Mouse (Mus musculus) cerebellum, adult 18-20 months (tissue): Measurements from ENCODE around the gene Cirbp.

Experiments used
- DNase-seq, 2 experiments: peaks; one replicate each; pipeline ENCODE4 v3.0.0; 2021

Gene Cirbp

GRCm38 (mm10) chr10:80138553-80139438, 27.0 kb upstream of the Cirbp start, which contains the start of gene Atp5d:
Atp5d (plus strand) TSS chr10:80138632.
- DNase-seq = peak; percentile 78 to 84

- DNase-seq = no peak
Observed at GRCm38 (mm10) chr10:80139439-80139775, 26.4 kb upstream of the Cirbp start.

GRCm38 (mm10) chr10:80139975-80140665, 25.7 kb upstream of the Cirbp start:
- no peak for DNase-seq

GRCm38 (mm10) chr10:80140666-80141035, 25.1 kb upstream of the Cirbp start, which contains the start of gene Cbarp:
Cbarp (minus strand) TSS chr10:80140835.
- DNase-seq = no peak

GRCm38 (mm10) chr10:80141243-80141642, 24.5 kb upstream of the Cirbp start:
- DNase-seq = peak; percentile 98 to 99

GRCm38 (mm10) chr10:80141786-80142529, 23.8 kb upstream of the Cirbp start:
- peak; percentile 94 to 99 for DNase-seq

- DNase-seq = peak in 1 of 2 experiments; percentile 61
Observed at GRCm38 (mm10) chr10:80142530-80142925, 23.3 kb upstream of the Cirbp start.

GRCm38 (mm10) chr10:80143664-80144063, 22.1 kb upstream of the Cirbp start:
- no peak for DNase-seq

- DNase-seq = no peak
Observed at GRCm38 (mm10) chr10:80144159-80144558, 21.6 kb upstream of the Cirbp start.

- peak; percentile 81 to 87 for DNase-seq
Observed at GRCm38 (mm10) chr10:80144864-80145838, 20.6 kb upstream of the Cirbp start.

GRCm38 (mm10) chr10:80145896-80146295, 19.9 kb upstream of the Cirbp start:
- peak; percentile 57 to 58 for DNase-seq

GRCm38 (mm10) chr10:80146568-80147011, 19.2 kb upstream of the Cirbp start:
- DNase-seq = peak in 1 of 2 experiments; percentile 42

GRCm38 (mm10) chr10:80147146-80147718, 18.6 kb upstream of the Cirbp start:
- DNase-seq = peak in 1 of 2 experiments; percentile 40

GRCm38 (mm10) chr10:80147719-80148601, 17.8 kb upstream of the Cirbp start, which contains the start of gene Midn:
Midn (plus strand) TSS chr10:80148272.
- DNase-seq = peak; percentile 64 to 74

- peak; percentile 94 to 98 for DNase-seq
Observed at GRCm38 (mm10) chr10:80148610-80149290, 17.0 kb upstream of the Cirbp start.

GRCm38 (mm10) chr10:80149291-80150225, 16.2 kb upstream of the Cirbp start:
- DNase-seq = peak; percentile 95 to 98

- DNase-seq = peak; percentile 63 to 75
Observed at GRCm38 (mm10) chr10:80150226-80151210, 15.3 kb upstream of the Cirbp start.
